14 mouse cellular contexts compared by ENCODE assay signal in the genomic region with DNA sequence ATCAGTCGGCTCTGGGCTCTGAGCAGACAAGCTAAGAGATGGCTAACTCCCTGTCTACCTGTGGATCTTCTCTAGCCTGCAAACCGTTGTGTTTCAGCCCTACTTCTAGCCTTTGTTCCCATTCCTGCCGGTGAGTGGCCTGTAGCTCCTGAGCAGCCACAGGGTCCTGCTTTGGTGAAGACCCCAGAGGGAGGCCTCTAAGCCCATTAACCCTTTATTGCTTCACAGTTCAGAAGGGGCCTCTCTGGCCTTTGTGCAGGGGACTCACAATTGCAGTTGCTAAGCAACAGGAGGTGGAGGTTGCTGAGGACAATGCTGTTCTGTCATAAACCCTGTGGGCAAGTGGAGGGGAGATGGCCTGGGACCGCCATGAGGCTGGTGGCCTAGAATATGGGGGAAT. TPM values are rescaled to one million over a fixed set of nuclear protein-coding genes. Genes with fewer than 3 reads are reported as not detected.
DNase-seq lines count a peak whose midpoint lies in the region; ATAC-seq lines count a peak whose summit lies in the region.
"Had no signal": no experiment of that assay in that cellular context is flagged by ENCODE, and none has a peak within 500 bp of the region (broad histone marks: within the 10 kb centered on the region; RNA-seq: fewer than 3 reads in every experiment).

No protein-coding gene starts in this region.

- peaks cover 24% of the 10 kb centered on the region for H3K36me3 ChIP-seq in kidney, embryonic 15.5 days
- H3K36me3 ChIP-seq in hindbrain, embryonic 12.5 days: peaks cover 25% of the 10 kb centered on the region
- peaks cover 2% of the 10 kb centered on the region; the same call in 1 of the 2 replicates for H3K36me3 ChIP-seq in limb, embryonic 15.5 days

- no peak for DNase-seq in kidney, postnatal 14 days
- DNase-seq in retina, embryonic 14.5 days (ENCODE audit: low spot score): peak; percentile 83
- DNase-seq in heart, adult 11 months: no peak
- no peak for DNase-seq in heart, postnatal 36 days
- DNase-seq: adrenal gland, adult 2 months; cerebellum, adult 11 months; kidney, adult 18-20 months; layer of hippocampus, postnatal 36 days had no signal

- no peak for ATAC-seq in kidney, embryonic 15.5 days (replicated peaks; ENCODE audit: low FRiP score)
- ATAC-seq in hindbrain, embryonic 12.5 days (ENCODE audit: low FRiP score): no peak
- no peak for ATAC-seq in limb, embryonic 15.5 days (ENCODE audit: insufficient number of reproducible peaks, low FRiP score, low TSS enrichment, low read depth)
- no peak for ATAC-seq in granulocyte monocyte progenitor cell, adult 5-6 weeks (replicated peaks; ENCODE audit: poor library complexity, severe bottlenecking)
- ATAC-seq: lung, postnatal 0 days had no signal

- 0 out of 2 replicates have a peak overlapping the region, but pooled peaks have one; percentile 15 for H3K4me2 ChIP-seq in kidney, embryonic 15.5 days
- H3K4me2 ChIP-seq in hindbrain, embryonic 12.5 days (replicated peaks): peak overlapping the region; percentile 79
- 0 out of 2 replicates have a peak overlapping the region, but pooled peaks have one; percentile 1 for H3K4me2 ChIP-seq in limb, embryonic 15.5 days

- H3K9ac ChIP-seq in kidney, embryonic 15.5 days: no peak overlapping the region
- H3K9ac ChIP-seq in hindbrain, embryonic 12.5 days: peak overlapping the region; percentile 80; the same call in 1 of the 2 replicates
- no peak overlapping the region for H3K9ac ChIP-seq in limb, embryonic 15.5 days

- H3K4me3 ChIP-seq in kidney, embryonic 15.5 days (replicated peaks): no peak overlapping the region
- H3K4me3 ChIP-seq in hindbrain, embryonic 12.5 days: peak overlapping the region; percentile 71
- H3K4me3 ChIP-seq in limb, embryonic 15.5 days: no peak overlapping the region

- H3K4me1 ChIP-seq in kidney, embryonic 15.5 days: peaks cover 56% of the 10 kb centered on the region
- H3K4me1 ChIP-seq in hindbrain, embryonic 12.5 days: peaks cover 57% of the 10 kb centered on the region
- H3K4me1 ChIP-seq in limb, embryonic 15.5 days: peaks cover 52% of the 10 kb centered on the region

- WGBS in kidney, embryonic 15.5 days: 33% methylated on average over 4 of the region's 4 CpGs
- WGBS in hindbrain, embryonic 12.5 days: 14% methylated on average over 4 of the region's 4 CpGs
- 36% methylated on average over 4 of the region's 4 CpGs for WGBS in limb, embryonic 15.5 days

- H3K27ac ChIP-seq in kidney, embryonic 15.5 days: no peak overlapping the region
- H3K27ac ChIP-seq in hindbrain, embryonic 12.5 days: peak overlapping the region; percentile 31; the same call in 1 of the 2 replicates
- no peak overlapping the region for H3K27ac ChIP-seq in limb, embryonic 15.5 days

- intact Hi-C loops in heart, postnatal 36 days (cut with DNase I): no loop called here

- no peaks in the 10 kb centered on the region for H3K9me3 ChIP-seq in kidney, embryonic 15.5 days (replicated peaks)
- no peaks in the 10 kb centered on the region for H3K9me3 ChIP-seq in hindbrain, embryonic 12.5 days (replicated peaks)
- H3K9me3 ChIP-seq in limb, embryonic 15.5 days: no peaks in the 10 kb centered on the region

- no peaks in the 10 kb centered on the region for H3K27me3 ChIP-seq in kidney, embryonic 15.5 days
- H3K27me3 ChIP-seq in hindbrain, embryonic 12.5 days: no peaks in the 10 kb centered on the region
- no peaks in the 10 kb centered on the region for H3K27me3 ChIP-seq in limb, embryonic 15.5 days

RNA-seq across cellular contexts. Expression of a gene that starts 4.6 kb away (rescaled TPM):
- 45.0 and 46.0 TPM in 2 replicates for polyA plus RNA-seq in kidney, embryonic 15.5 days (2015; fragmentation: Nextera tagmentation; extraction: Ambion mirVana)
- 69.9 and 82.2 TPM in 2 replicates for polyA plus RNA-seq in hindbrain, embryonic 12.5 days (2016; fragmentation: Nextera tagmentation; extraction: Ambion mirVana)
- 39.6 and 41.0 TPM in 2 replicates for polyA plus RNA-seq in limb, embryonic 15.5 days (2015; fragmentation: Nextera tagmentation; extraction: Ambion mirVana)
- under 1 TPM; 0.75 to 0.76 TPM for total RNA-seq in heart, postnatal 36 days (2021)
- total RNA-seq in granulocyte monocyte progenitor cell, adult 5-6 weeks (2014; fragmentation: Nextera tagmentation): not detected in 2 replicates
- total RNA-seq in granulocyte monocyte progenitor cell, adult 5-6 weeks (2017): not detected in 2 replicates

RNA-seq across cellular contexts. Expression of a gene that starts 11.1 kb away (rescaled TPM):
- 0.73 and 1.1 TPM in 2 replicates for polyA plus RNA-seq in kidney, embryonic 15.5 days (2015; fragmentation: Nextera tagmentation; extraction: Ambion mirVana)
- 0.27 and 0.40 TPM in 2 replicates for polyA plus RNA-seq in hindbrain, embryonic 12.5 days (2016; fragmentation: Nextera tagmentation; extraction: Ambion mirVana)
- polyA plus RNA-seq in limb, embryonic 15.5 days (2015; fragmentation: Nextera tagmentation; extraction: Ambion mirVana): 0.47 and 0.52 TPM in 2 replicates
- total RNA-seq in heart, postnatal 36 days (2021): 1 to 10 TPM; 1.1 to 1.5 TPM
- not detected in 2 replicates for total RNA-seq in granulocyte monocyte progenitor cell, adult 5-6 weeks (2014; fragmentation: Nextera tagmentation)
- total RNA-seq in granulocyte monocyte progenitor cell, adult 5-6 weeks (2017): 0.26 TPM in 1 of 2 replicates, not detected in the other
- total RNA-seq: MEL had no signal

RNA-seq across cellular contexts. Expression of a gene that starts 13.6 kb away (rescaled TPM):
- 246 and 251 TPM in 2 replicates for polyA plus RNA-seq in kidney, embryonic 15.5 days (2015; fragmentation: Nextera tagmentation; extraction: Ambion mirVana)
- 53.2 and 64.5 TPM in 2 replicates for polyA plus RNA-seq in hindbrain, embryonic 12.5 days (2016; fragmentation: Nextera tagmentation; extraction: Ambion mirVana)
- 233 and 277 TPM in 2 replicates for polyA plus RNA-seq in limb, embryonic 15.5 days (2015; fragmentation: Nextera tagmentation; extraction: Ambion mirVana)
- total RNA-seq in heart, postnatal 36 days (2021): 10 to 100 TPM; 71.9 to 78.4 TPM
- total RNA-seq in granulocyte monocyte progenitor cell, adult 5-6 weeks (2014; fragmentation: Nextera tagmentation): 629 and 731 TPM in 2 replicates
- 281 and 350 TPM in 2 replicates for total RNA-seq in granulocyte monocyte progenitor cell, adult 5-6 weeks (2017)

RNA-seq across cellular contexts. Expression of a gene that starts 34.4 kb away (rescaled TPM):
- polyA plus RNA-seq in kidney, embryonic 15.5 days (2015; fragmentation: Nextera tagmentation; extraction: Ambion mirVana): 1.4 and 2.2 TPM in 2 replicates
- polyA plus RNA-seq in hindbrain, embryonic 12.5 days (2016; fragmentation: Nextera tagmentation; extraction: Ambion mirVana): 3.3 and 4.4 TPM in 2 replicates
- polyA plus RNA-seq in limb, embryonic 15.5 days (2015; fragmentation: Nextera tagmentation; extraction: Ambion mirVana): 2.2 and 2.3 TPM in 2 replicates
- total RNA-seq in heart, postnatal 36 days (2021): under 1 TPM; 0.14 to 0.92 TPM
- not detected in 2 replicates for total RNA-seq in granulocyte monocyte progenitor cell, adult 5-6 weeks (2014; fragmentation: Nextera tagmentation)
- total RNA-seq in granulocyte monocyte progenitor cell, adult 5-6 weeks (2017): 0.46 TPM in 1 of 2 replicates, not detected in the other
- total RNA-seq: MEL had no signal

Comparison
In these comparisons a context has a peak if more than half of its experiments do, and no peak if none do; other contexts are left out.
1. H3K4me2 ChIP-seq: peak in every context shown above with its lines; median percentile 79 in hindbrain, embryonic 12.5 days; 15 in kidney, embryonic 15.5 days; 1 in limb, embryonic 15.5 days.